Mouse (Mus musculus): ENCODE results near the gene Gng7.
A peak's percentile ranks its signal among the peaks of the same experiment; 100 is the strongest.

Gng7 gene

GRCm38 (mm10) chr10:80900318-80901247 lies 114.2 kb downstream of the Gng7 start, which contains the start of gene Timm13:
Gene Timm13 (minus strand): TSS chr10:80900969.
- peak; percentile 84 to 98 for DNase-seq (ENCODE audit: low spot score in 2 of 2)

GRCm38 (mm10) chr10:80899591-80900317 lies 115.0 kb downstream of the Gng7 start:
- no peak for DNase-seq (ENCODE audit: low spot score in 2 of 2)

GRCm38 (mm10) chr10:80899074-80899473 lies 115.7 kb downstream of the Gng7 start:
- DNase-seq (ENCODE audit: low spot score in 2 of 2): no peak

All from urinary bladder, adult 18-20 months (tissue).